Mouse (Mus musculus): ENCODE measurements around the gene Magi2. TPM values are rescaled to one million over a fixed set of nuclear protein-coding genes. Genes with fewer than 3 reads are reported as not detected.
"Not testable (repeated sequence)": the region's sequence is repeated elsewhere in the genome, so short reads cannot be mapped to it uniquely, and the experiment has no call there.

The Magi2 gene
- polyA plus RNA-seq, 1 experiment from 2014 or later, result 15.2 TPM

- no peak overlapping the region for H3K27ac ChIP-seq (ENCODE audit: low read length)
- no peak overlapping the region for H3K4me3 ChIP-seq (ENCODE audit: low read length)
- no peak for ATAC-seq (ENCODE audit: low FRiP score, low TSS enrichment)
- no peaks in the 10 kb centered on the region for H3K27me3 ChIP-seq (ENCODE audit: insufficient read depth, low read length)
- H3K9ac ChIP-seq (replicated peaks; ENCODE audit: low read length), result no peak overlapping the region
- no peaks in the 10 kb centered on the region for H3K4me1 ChIP-seq (ENCODE audit: insufficient read depth, low read length)
- 91% methylated on average over 4 of the region's 4 CpGs for WGBS
- no peaks in the 10 kb centered on the region for H3K36me3 ChIP-seq (ENCODE audit: insufficient read depth, low read length)
- H3K9me3 ChIP-seq (ENCODE audit: low read length), result no peaks in the 10 kb centered on the region
- H3K4me2 ChIP-seq (replicated peaks; ENCODE audit: low read depth, low read length), result no peak overlapping the region
These were observed 1030.6 kb downstream of the Magi2 start for GRCm38 (mm10) chr5:20257419-20257818.

- H3K27ac ChIP-seq (ENCODE audit: low read length), result no peak overlapping the region
- H3K9ac ChIP-seq (replicated peaks; ENCODE audit: low read length), result no peak overlapping the region
- H3K4me1 ChIP-seq (ENCODE audit: insufficient read depth, low read length), result no peaks in the 10 kb centered on the region
- H3K4me3 ChIP-seq (ENCODE audit: low read length), result no peak overlapping the region
- H3K4me2 ChIP-seq (replicated peaks; ENCODE audit: low read depth, low read length), result no peak overlapping the region
- no peaks in the 10 kb centered on the region for H3K36me3 ChIP-seq (ENCODE audit: insufficient read depth, low read length)
- WGBS, result 80% methylated on average over 3 of the region's 3 CpGs
- H3K27me3 ChIP-seq (ENCODE audit: insufficient read depth, low read length), result no peaks in the 10 kb centered on the region
- no peaks in the 10 kb centered on the region for H3K9me3 ChIP-seq (ENCODE audit: low read length)
- ATAC-seq (ENCODE audit: low FRiP score, low TSS enrichment), result no peak
These were observed 1032.9 kb downstream of the Magi2 start for GRCm38 (mm10) chr5:20259719-20260118.

- H3K27ac ChIP-seq (ENCODE audit: low read length); H3K4me1 ChIP-seq (ENCODE audit: insufficient read depth, low read length); ATAC-seq (ENCODE audit: low FRiP score, low TSS enrichment); H3K4me3 ChIP-seq (ENCODE audit: low read length); H3K27me3 ChIP-seq (ENCODE audit: insufficient read depth, low read length); H3K4me2 ChIP-seq (replicated peaks; ENCODE audit: low read depth, low read length); H3K9me3 ChIP-seq (ENCODE audit: low read length); H3K36me3 ChIP-seq (ENCODE audit: insufficient read depth, low read length); H3K9ac ChIP-seq (replicated peaks; ENCODE audit: low read length): not testable (repeated sequence)
- WGBS, result 83% methylated on average over 1 of the region's 1 CpGs
These were observed 1045.8 kb downstream of the Magi2 start for GRCm38 (mm10) chr5:20272680-20273079.

GRCm38 (mm10) chr5:20275632-20276031, 1048.8 kb downstream of the Magi2 start:
- no peak for ATAC-seq (ENCODE audit: low FRiP score, low TSS enrichment)
- no peaks in the 10 kb centered on the region for H3K36me3 ChIP-seq (ENCODE audit: insufficient read depth, low read length)
- 92% methylated on average over 2 of the region's 2 CpGs for WGBS

GRCm38 (mm10) chr5:20285080-20285840, 1058.4 kb downstream of the Magi2 start:
- Histone ChIP-seq H3K9ac (replicated peaks; ENCODE audit: low read length) (no peak overlapping the region), H3K4me1 (ENCODE audit: insufficient read depth, low read length) (no peaks in the 10 kb centered on the region), H3K27me3 (ENCODE audit: insufficient read depth, low read length) (no peaks in the 10 kb centered on the region), H3K4me3 (ENCODE audit: low read length) (no peak overlapping the region), H3K4me2 (replicated peaks; ENCODE audit: low read depth, low read length) (no peak overlapping the region), H3K36me3 (ENCODE audit: insufficient read depth, low read length) (no peaks in the 10 kb centered on the region), H3K27ac (ENCODE audit: low read length) (no peak overlapping the region), H3K9me3 (ENCODE audit: low read length) (no peaks in the 10 kb centered on the region)
- no peak for ATAC-seq (ENCODE audit: low FRiP score, low TSS enrichment)
- 81% methylated on average over 8 of the region's 8 CpGs for WGBS

More at GRCm38 (mm10) chr5:20275632-20276031, 1048.8 kb downstream of the Magi2 start:
- Histone ChIP-seq H3K27ac (ENCODE audit: low read length) (no peak overlapping the region), H3K9ac (replicated peaks; ENCODE audit: low read length) (no peak overlapping the region), H3K4me1 (ENCODE audit: insufficient read depth, low read length) (no peaks in the 10 kb centered on the region), H3K4me3 (ENCODE audit: low read length) (no peak overlapping the region), H3K4me2 (replicated peaks; ENCODE audit: low read depth, low read length) (no peak overlapping the region), H3K27me3 (ENCODE audit: insufficient read depth, low read length) (no peaks in the 10 kb centered on the region), H3K9me3 (ENCODE audit: low read length) (no peaks in the 10 kb centered on the region)

- no peak for ATAC-seq (ENCODE audit: low FRiP score, low TSS enrichment)
- Histone ChIP-seq H3K36me3 (ENCODE audit: insufficient read depth, low read length) (no peaks in the 10 kb centered on the region), H3K4me3 (ENCODE audit: low read length) (no peak overlapping the region), H3K9me3 (ENCODE audit: low read length) (no peaks in the 10 kb centered on the region), H3K27me3 (ENCODE audit: insufficient read depth, low read length) (no peaks in the 10 kb centered on the region), H3K4me2 (replicated peaks; ENCODE audit: low read depth, low read length) (peak overlapping the region; percentile 10), H3K27ac (ENCODE audit: low read length) (no peak overlapping the region), H3K9ac (replicated peaks; ENCODE audit: low read length) (no peak overlapping the region), H3K4me1 (ENCODE audit: insufficient read depth, low read length) (no peaks in the 10 kb centered on the region; the same call in 1 of the 2 replicates)
- WGBS, result 24% methylated on average over 11 of the region's 11 CpGs
These were observed 1067.7 kb downstream of the Magi2 start for GRCm38 (mm10) chr5:20294521-20294920.

- no peak for ATAC-seq (ENCODE audit: low FRiP score, low TSS enrichment)
- Histone ChIP-seq H3K36me3 (ENCODE audit: insufficient read depth, low read length) (no peaks in the 10 kb centered on the region), H3K27ac (ENCODE audit: low read length) (no peak overlapping the region), H3K4me3 (ENCODE audit: low read length) (no peak overlapping the region), H3K27me3 (ENCODE audit: insufficient read depth, low read length) (no peaks in the 10 kb centered on the region), H3K9ac (replicated peaks; ENCODE audit: low read length) (no peak overlapping the region), H3K4me2 (replicated peaks; ENCODE audit: low read depth, low read length) (no peak overlapping the region), H3K4me1 (ENCODE audit: insufficient read depth, low read length) (no peaks in the 10 kb centered on the region; the same call in 1 of the 2 replicates), H3K9me3 (ENCODE audit: low read length) (no peaks in the 10 kb centered on the region)
- WGBS, result 59% methylated on average over 6 of the region's 6 CpGs
These were observed 1073.0 kb downstream of the Magi2 start for GRCm38 (mm10) chr5:20299816-20300215.

GRCm38 (mm10) chr5:20303056-20303965, 1076.5 kb downstream of the Magi2 start:
- no peak overlapping the region for H3K4me3 ChIP-seq (ENCODE audit: low read length)
- ATAC-seq (ENCODE audit: low FRiP score, low TSS enrichment), result no peak
- WGBS, result 89% methylated on average over 8 of the region's 8 CpGs
- H3K36me3 ChIP-seq (ENCODE audit: insufficient read depth, low read length), result no peaks in the 10 kb centered on the region
- no peak overlapping the region for H3K4me2 ChIP-seq (replicated peaks; ENCODE audit: low read depth, low read length)
- H3K27ac ChIP-seq (ENCODE audit: low read length), result no peak overlapping the region
- no peaks in the 10 kb centered on the region for H3K27me3 ChIP-seq (ENCODE audit: insufficient read depth, low read length)
- H3K9ac ChIP-seq (replicated peaks; ENCODE audit: low read length), result no peak overlapping the region
- no peaks in the 10 kb centered on the region for H3K9me3 ChIP-seq (ENCODE audit: low read length)
- no peaks in the 10 kb centered on the region for H3K4me1 ChIP-seq (ENCODE audit: insufficient read depth, low read length)

- Histone ChIP-seq H3K27me3 (ENCODE audit: insufficient read depth, low read length) (no peaks in the 10 kb centered on the region), H3K4me2 (replicated peaks; ENCODE audit: low read depth, low read length) (no peak overlapping the region), H3K27ac (ENCODE audit: low read length) (no peak overlapping the region), H3K36me3 (ENCODE audit: insufficient read depth, low read length) (no peaks in the 10 kb centered on the region), H3K9ac (replicated peaks; ENCODE audit: low read length) (no peak overlapping the region), H3K4me3 (ENCODE audit: low read length) (no peak overlapping the region), H3K4me1 (ENCODE audit: insufficient read depth, low read length) (no peaks in the 10 kb centered on the region), H3K9me3 (ENCODE audit: low read length) (no peaks in the 10 kb centered on the region)
- whole genome bisulfite sequencing, result 77% methylated on average over 2 of the region's 2 CpGs
- no peak for ATAC-seq (ENCODE audit: low FRiP score, low TSS enrichment)
These were observed 1094.1 kb downstream of the Magi2 start for GRCm38 (mm10) chr5:20320970-20321369.

- Histone ChIP-seq H3K9me3 (ENCODE audit: low read length) (no peaks in the 10 kb centered on the region), H3K27ac (ENCODE audit: low read length) (no peak overlapping the region), H3K4me3 (ENCODE audit: low read length) (no peak overlapping the region), H3K27me3 (ENCODE audit: insufficient read depth, low read length) (no peaks in the 10 kb centered on the region), H3K9ac (replicated peaks; ENCODE audit: low read length) (no peak overlapping the region), H3K4me2 (replicated peaks; ENCODE audit: low read depth, low read length) (no peak overlapping the region), H3K4me1 (ENCODE audit: insufficient read depth, low read length) (no peaks in the 10 kb centered on the region), H3K36me3 (ENCODE audit: insufficient read depth, low read length) (no peaks in the 10 kb centered on the region)
- ATAC-seq (ENCODE audit: low FRiP score, low TSS enrichment), result no peak
- 67% methylated on average over 2 of the region's 2 CpGs for WGBS
These were observed 1098.5 kb downstream of the Magi2 start for GRCm38 (mm10) chr5:20325290-20325689.

All from kidney, embryonic 16.5 days (tissue).